In the genomic region with DNA sequence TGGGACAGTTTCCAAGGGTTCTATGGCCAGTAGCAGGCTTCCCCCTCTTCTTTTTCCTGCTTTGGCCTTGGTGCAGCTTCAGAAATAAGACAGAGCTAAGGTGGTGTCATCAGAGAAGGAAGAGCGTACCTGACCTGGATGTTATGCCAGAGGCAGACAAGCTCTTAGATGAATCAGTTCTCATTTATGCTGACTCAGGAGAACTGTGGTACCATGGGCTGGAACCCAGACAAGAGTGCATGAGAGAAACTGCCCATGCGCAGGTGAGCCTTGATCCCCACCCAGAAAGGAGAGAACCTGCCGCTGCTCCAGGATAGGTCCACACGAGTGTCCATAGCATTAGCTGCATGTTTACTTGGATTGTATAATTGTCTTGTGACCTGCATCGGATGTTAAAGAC, we compare ENCODE assay signal across 23 mouse cellular contexts. TPM values are rescaled to one million over a fixed set of nuclear protein-coding genes. Genes with fewer than 3 reads are reported as not detected.
DNase-seq lines count a peak whose midpoint lies in the region; ATAC-seq and TF ChIP-seq lines count a peak whose summit lies in the region.
"Had no signal": no experiment of that assay in that cellular context is flagged by ENCODE, and none has a peak within 500 bp of the region (broad histone marks: within the 10 kb centered on the region; RNA-seq: fewer than 3 reads in every experiment).

No protein-coding gene starts in this region.

- no peak for TF ChIP-seq CTCF in CH12.LX (conservative IDR thresholded peaks at IDR 0.05 in 1 of 2, IDR thresholded peaks at IDR 0.05 in 1 of 2; ENCODE audit: low read depth in 2 of 2, low read length in 2 of 2)
- no peak for TF ChIP-seq CTCF in MEL (IDR thresholded peaks at IDR 0.05 in 2 of 3, conservative IDR thresholded peaks at IDR 0.05 in 1 of 3; ENCODE audit: control insufficient read depth in 1 of 3, insufficient read depth in 1 of 3, low read depth in 2 of 3, low read length in 3 of 3, poor library complexity in 1 of 3, severe bottlenecking in 1 of 3)

- H3K27me3 ChIP-seq in CH12.LX (replicated peaks) (peaks cover 8% of the 10 kb centered on the region), MEL (ENCODE audit: control insufficient read depth in 1 of 2, insufficient read depth in 2 of 2, low read length in 2 of 2) (no peaks in the 10 kb centered on the region)
- no peaks in the 10 kb centered on the region for H3K27me3 ChIP-seq in stomach, embryonic 16.5 days (ENCODE audit: control insufficient read depth, insufficient read depth, low read length)
- H3K27me3 ChIP-seq: embryonic facial prominence, embryonic 12.5 days; forebrain, embryonic 15.5 days had no signal

- TF ChIP-seq RAD21 in CH12.LX (IDR thresholded peaks at IDR 0.05; ENCODE audit: low read depth, low read length) = no peak
- no peak for TF ChIP-seq RAD21 in MEL (IDR thresholded peaks at IDR 0.05; ENCODE audit: low read depth, low read length)

- H3K27ac ChIP-seq in CH12.LX (ENCODE audit: insufficient read depth, low read depth) = no peak overlapping the region
- no peak overlapping the region for H3K27ac ChIP-seq in MEL (ENCODE audit: control insufficient read depth, low read depth, low read length)
- peak overlapping the region; percentile 10; the same call in 1 of the 2 replicates for H3K27ac ChIP-seq in stomach, embryonic 16.5 days (ENCODE audit: low read length)
- H3K27ac ChIP-seq: embryonic facial prominence, embryonic 10.5 days; embryonic facial prominence, embryonic 12.5 days; forebrain, embryonic 13.5 days; forebrain, embryonic 15.5 days had no signal

- no peak for TF ChIP-seq EP300 in CH12.LX (IDR thresholded peaks at IDR 0.05; ENCODE audit: low read length)
- TF ChIP-seq EP300 in MEL (IDR thresholded peaks at IDR 0.05; ENCODE audit: low read depth in 1 of 2, low read length in 2 of 2) = no peak

- TF ChIP-seq POLR2A in CH12.LX (IDR thresholded peaks at IDR 0.05; ENCODE audit: low read depth, low read length) (no peak), MEL (IDR thresholded peaks at IDR 0.05; ENCODE audit: control insufficient read depth in 1 of 2, insufficient read depth in 1 of 2, low read depth in 1 of 2, low read length in 2 of 2, poor library complexity in 1 of 2) (no peak)

- no peaks in the 10 kb centered on the region for H3K79me2 ChIP-seq in CH12.LX (replicated peaks; ENCODE audit: control insufficient read depth, extremely low read depth, insufficient read depth, poor library complexity, severe bottlenecking)
- no peaks in the 10 kb centered on the region for H3K79me2 ChIP-seq in MEL (ENCODE audit: control insufficient read depth, insufficient read depth, low read length, poor library complexity)

- ATAC-seq in stomach, embryonic 16.5 days (ENCODE audit: insufficient read depth, low FRiP score) = no peak
- ATAC-seq: activated CD4-positive, CD25-positive, alpha-beta regulatory T cell, adult 4 months; CD4-positive, CD25-positive, alpha-beta regulatory T cell, adult 4 months; forebrain, embryonic 13.5 days; forebrain, embryonic 15.5 days; forebrain, postnatal 0 days had no signal

- no peak overlapping the region for H3K4me2 ChIP-seq in CH12.LX (ENCODE audit: insufficient read depth, low read depth, poor library complexity, severe bottlenecking)
- H3K4me2 ChIP-seq in stomach, embryonic 16.5 days (ENCODE audit: low read depth, low read length) = no peak overlapping the region
- H3K4me2 ChIP-seq: embryonic facial prominence, embryonic 12.5 days; forebrain, embryonic 13.5 days; forebrain, embryonic 15.5 days had no signal

- H3K4me1 ChIP-seq in CH12.LX (ENCODE audit: control insufficient read depth in 1 of 2, insufficient read depth in 2 of 2) = peaks cover 0 to 9% of the 10 kb centered on the region in 2 experiments; a peak in 2 of 4 replicates
- peaks cover 33 to 55% of the 10 kb centered on the region in 2 experiments for H3K4me1 ChIP-seq in MEL (ENCODE audit: control insufficient read depth in 1 of 2, insufficient read depth in 2 of 2, low read length in 2 of 2)
- peaks cover 37% of the 10 kb centered on the region for H3K4me1 ChIP-seq in stomach, embryonic 16.5 days (ENCODE audit: control insufficient read depth, insufficient read depth, low read length)
- H3K4me1 ChIP-seq: forebrain, embryonic 13.5 days; forebrain, embryonic 15.5 days had no signal

- H3K9me3 ChIP-seq in CH12.LX (replicated peaks; ENCODE audit: low read length) (no peaks in the 10 kb centered on the region), MEL (replicated peaks; ENCODE audit: insufficient read depth, low read length) (no peaks in the 10 kb centered on the region)
- H3K9me3 ChIP-seq in stomach, embryonic 16.5 days (replicated peaks; ENCODE audit: control insufficient read depth, low read length) = no peaks in the 10 kb centered on the region
- H3K9me3 ChIP-seq: embryonic facial prominence, embryonic 10.5 days; embryonic facial prominence, embryonic 12.5 days; forebrain, embryonic 13.5 days; forebrain, embryonic 15.5 days; G1E had no signal

- in situ Hi-C loops in CH12.LX (cut with MboI; ENCODE audit: low pct_ligation_motif_present, low pct_unique_long_range_greater_than_20kb, low sequenced_read_pairs) = no loop called here

- 97% methylated on average over 5 of the region's 5 CpGs for WGBS in stomach, embryonic 16.5 days

- DNase-seq in CH12.LX (ENCODE audit: extremely low read depth) (no peak), MEL (ENCODE audit: low read depth, low spot score) (no peak)
- DNase-seq in gastrocnemius, postnatal 10 days = no peak
- DNase-seq in right cerebral cortex, postnatal 4 days = no peak
- no peak for DNase-seq in T-cell, adult 2 months (ENCODE audit: low spot score)
- DNase-seq: adrenal gland, adult 8-10 months; adrenal gland, postnatal 14 days; adrenal gland, postnatal 36 days; B cell, adult 2 months; cerebellum, adult 11-12 months; cerebellum, adult 2 months; cerebellum, adult 9-10 months; cerebellum, postnatal 10 days; cerebellum, postnatal 25 days; forebrain, postnatal 0 days had no signal

- H3K9ac ChIP-seq in CH12.LX (ENCODE audit: insufficient read depth, low read depth) (no peak overlapping the region), MEL (ENCODE audit: control insufficient read depth, low read depth, low read length, poor library complexity, severe bottlenecking) (no peak overlapping the region)
- no peak overlapping the region for H3K9ac ChIP-seq in stomach, embryonic 16.5 days (ENCODE audit: low read length)
- H3K9ac ChIP-seq: embryonic facial prominence, embryonic 12.5 days; forebrain, embryonic 13.5 days; forebrain, embryonic 15.5 days; forebrain, postnatal 0 days had no signal

- dilution Hi-C loops in CH12.LX (cut with MboI; ENCODE audit: extremely low pct_ligation_motif_present, extremely low pct_unique_long_range_greater_than_20kb, low sequenced_read_pairs) = no loop called here

- H3K36me3 ChIP-seq in CH12.LX (replicated peaks in 1 of 2; ENCODE audit: control insufficient read depth in 1 of 2, insufficient read depth in 1 of 2, low read length in 1 of 2) (no peaks in the 10 kb centered on the region), MEL (ENCODE audit: control insufficient read depth in 1 of 2, insufficient read depth in 2 of 2, low read length in 2 of 2) (peaks cover 0 to 41% of the 10 kb centered on the region in 2 experiments; a peak in 2 of 4 replicates)
- no peaks in the 10 kb centered on the region for H3K36me3 ChIP-seq in stomach, embryonic 16.5 days (ENCODE audit: control insufficient read depth, insufficient read depth, low read length)
- H3K36me3 ChIP-seq: embryonic facial prominence, embryonic 10.5 days; embryonic facial prominence, embryonic 12.5 days; forebrain, embryonic 15.5 days; G1E had no signal

- H3K4me3 ChIP-seq in CH12.LX (replicated peaks in 1 of 3; ENCODE audit: low read depth in 2 of 3, low read length in 2 of 3, poor library complexity in 1 of 3) = no peak overlapping the region
- H3K4me3 ChIP-seq in MEL (ENCODE audit: control insufficient read depth in 1 of 2, insufficient read depth in 1 of 2, low read depth in 2 of 2, low read length in 2 of 2) = no peak overlapping the region
- H3K4me3 ChIP-seq in stomach, embryonic 16.5 days (replicated peaks; ENCODE audit: low read length) = no peak overlapping the region
- H3K4me3 ChIP-seq: embryonic facial prominence, embryonic 10.5 days; embryonic facial prominence, embryonic 12.5 days; forebrain, embryonic 13.5 days; forebrain, embryonic 15.5 days had no signal

TF ChIP-seq in CH12.LX, 34 proteins besides CTCF, POLR2A, EP300 and RAD21:
- TF ChIP-seq MAFK (IDR thresholded peaks at IDR 0.05; ENCODE audit: insufficient replicate concordance, low read length) = peak; percentile 88
- no peak for TF ChIP-seq CHD2 (IDR thresholded peaks at IDR 0.05; ENCODE audit: low read length)

TF ChIP-seq in MEL, 35 proteins besides CTCF, POLR2A, EP300 and RAD21:
- TF ChIP-seq RCOR1 (IDR thresholded peaks at IDR 0.05; ENCODE audit: low read depth, low read length) (no peak), MYC (IDR thresholded peaks at IDR 0.05; ENCODE audit: low read depth, low read length) (no peak), MAFK (IDR thresholded peaks at IDR 0.05; ENCODE audit: borderline replicate concordance, low read depth, low read length) (peak; percentile 71; the same call in 1 of the 2 replicates), MEF2A (IDR thresholded peaks at IDR 0.05; ENCODE audit: extremely low read depth, insufficient replicate concordance, low read depth, low read length, poor library complexity, severe bottlenecking) (no peak), NELFE (IDR thresholded peaks at IDR 0.05; ENCODE audit: low read depth, low read length) (no peak)
TF ChIP-seq in MEL: peak in this region for 1.

RNA-seq across cellular contexts. Expression of a gene that starts 8.9 kb away (rescaled TPM):
- total RNA-seq in CH12.LX (2012; rRNA removed) (0.97 and 1.1 TPM in 2 replicates), CH12.LX (2014; rRNA removed) (0.50 and 1.1 TPM in 2 replicates), MEL (2012; rRNA removed) (2.7 TPM in 2 replicates)
- polyA plus RNA-seq in CH12.LX (2012; ENCODE audit: insufficient read length, low read depth) (0.33 and 0.53 TPM in 2 replicates), MEL (2012; ENCODE audit: insufficient read depth in 1 of 2, insufficient read length in 2 of 2, low read depth in 1 of 2, low replicate concordance in 2 of 2, missing spikeins in 1 of 2) (1 to 10 TPM in 1 of 2 experiments, not detected in 1; 2.9 TPM)
- polyA plus RNA-seq in stomach, embryonic 16.5 days (2015; fragmentation: Nextera tagmentation; extraction: Ambion mirVana) = 38.5 and 48.1 TPM in 2 replicates
- total RNA-seq in gastrocnemius, postnatal 10 days (2021) = 10 to 100 TPM; 15.1 to 21.1 TPM
- total RNA-seq: G1E had no signal
- polyA plus RNA-seq: G1E had no signal

RNA-seq across cellular contexts. Expression of a gene that starts 37.3 kb away (rescaled TPM):
- total RNA-seq in CH12.LX (2012; rRNA removed) (10.1 and 10.3 TPM in 2 replicates), CH12.LX (2014; rRNA removed) (7.3 TPM in 2 replicates), MEL (2012; rRNA removed) (3.6 and 4.7 TPM in 2 replicates)
- polyA plus RNA-seq in CH12.LX (2012; ENCODE audit: insufficient read length, low read depth) (8.7 and 8.9 TPM in 2 replicates), MEL (2012; ENCODE audit: insufficient read depth in 1 of 2, insufficient read length in 2 of 2, low read depth in 1 of 2, low replicate concordance in 2 of 2, missing spikeins in 1 of 2) (1 to 10 TPM in 1 of 2 experiments, not detected in 1; 5.6 TPM)
- 8.7 and 9.1 TPM in 2 replicates for polyA plus RNA-seq in stomach, embryonic 16.5 days (2015; fragmentation: Nextera tagmentation; extraction: Ambion mirVana)
- 1 to 10 TPM; 3.2 to 4.5 TPM for total RNA-seq in gastrocnemius, postnatal 10 days (2021)
